Mouse (Mus musculus): Measurements from ENCODE around the gene 4921517D22Rik. TPM values are rescaled to one million over a fixed set of nuclear protein-coding genes. Genes with fewer than 3 reads are reported as not detected.

4921517D22Rik gene
- polyA plus RNA-seq, 1 experiment, result not detected

- no peak overlapping the region for H3K27ac ChIP-seq (ENCODE audit: insufficient read depth, low read length)
- H3K4me3 ChIP-seq (ENCODE audit: insufficient read depth, low read length), result no peak overlapping the region
- TF ChIP-seq POLR2A (IDR thresholded peaks at IDR 0.05; ENCODE audit: low read depth, low read length) (no peak), CTCF (IDR thresholded peaks at IDR 0.05; ENCODE audit: borderline replicate concordance, insufficient read depth, low read length) (no peak)
- H3K4me1 ChIP-seq (ENCODE audit: control insufficient read depth, insufficient read depth, low read length), result no peaks in the 10 kb centered on the region
Measured at GRCm38 (mm10) chr13:59667763-59668162, 26.1 kb downstream of the 4921517D22Rik start.

- Histone ChIP-seq H3K27ac (ENCODE audit: insufficient read depth, low read length) (no peak overlapping the region), H3K4me3 (ENCODE audit: insufficient read depth, low read length) (no peak overlapping the region), H3K4me1 (ENCODE audit: control insufficient read depth, insufficient read depth, low read length) (no peaks in the 10 kb centered on the region)
- TF ChIP-seq POLR2A (IDR thresholded peaks at IDR 0.05; ENCODE audit: low read depth, low read length) (no peak), CTCF (IDR thresholded peaks at IDR 0.05; ENCODE audit: borderline replicate concordance, insufficient read depth, low read length) (no peak)
Measured at GRCm38 (mm10) chr13:59663939-59664712, 29.8 kb downstream of the 4921517D22Rik start.

GRCm38 (mm10) chr13:59661966-59662365, 31.9 kb downstream of the 4921517D22Rik start:
- TF ChIP-seq POLR2A (IDR thresholded peaks at IDR 0.05; ENCODE audit: low read depth, low read length) (no peak), CTCF (IDR thresholded peaks at IDR 0.05; ENCODE audit: borderline replicate concordance, insufficient read depth, low read length) (no peak)
- Histone ChIP-seq H3K27ac (ENCODE audit: insufficient read depth, low read length) (no peak overlapping the region), H3K4me1 (ENCODE audit: control insufficient read depth, insufficient read depth, low read length) (no peaks in the 10 kb centered on the region), H3K4me3 (ENCODE audit: insufficient read depth, low read length) (no peak overlapping the region)

- 0 out of 2 replicates have a peak, but pooled peaks cover 3% of the 10 kb centered on the region for H3K4me1 ChIP-seq (ENCODE audit: control insufficient read depth, insufficient read depth, low read length)
- no peak for TF ChIP-seq CTCF (IDR thresholded peaks at IDR 0.05; ENCODE audit: borderline replicate concordance, insufficient read depth, low read length)
- TF ChIP-seq POLR2A (IDR thresholded peaks at IDR 0.05; ENCODE audit: low read depth, low read length), result no peak
- no peak overlapping the region for H3K4me3 ChIP-seq (ENCODE audit: insufficient read depth, low read length)
Measured at GRCm38 (mm10) chr13:59661387-59661786, 32.5 kb downstream of the 4921517D22Rik start.

GRCm38 (mm10) chr13:59660371-59660770, 33.5 kb downstream of the 4921517D22Rik start:
- no peak overlapping the region for H3K27ac ChIP-seq (ENCODE audit: insufficient read depth, low read length)
- H3K4me1 ChIP-seq (ENCODE audit: control insufficient read depth, insufficient read depth, low read length), result 0 out of 2 replicates have a peak, but pooled peaks cover 6% of the 10 kb centered on the region
- TF ChIP-seq CTCF (IDR thresholded peaks at IDR 0.05; ENCODE audit: borderline replicate concordance, insufficient read depth, low read length), result no peak
- TF ChIP-seq POLR2A (IDR thresholded peaks at IDR 0.05; ENCODE audit: low read depth, low read length), result no peak
- H3K4me3 ChIP-seq (ENCODE audit: insufficient read depth, low read length), result no peak overlapping the region

More at GRCm38 (mm10) chr13:59661387-59661786, 32.5 kb downstream of the 4921517D22Rik start:
- no peak overlapping the region for H3K27ac ChIP-seq (ENCODE audit: insufficient read depth, low read length)

- Histone ChIP-seq H3K27ac (ENCODE audit: insufficient read depth, low read length) (no peak overlapping the region), H3K4me1 (ENCODE audit: control insufficient read depth, insufficient read depth, low read length) (0 out of 2 replicates have a peak, but pooled peaks cover 6% of the 10 kb centered on the region), H3K4me3 (ENCODE audit: insufficient read depth, low read length) (no peak overlapping the region)
- TF ChIP-seq POLR2A (IDR thresholded peaks at IDR 0.05; ENCODE audit: low read depth, low read length) (no peak), CTCF (IDR thresholded peaks at IDR 0.05; ENCODE audit: borderline replicate concordance, insufficient read depth, low read length) (no peak)
Measured at GRCm38 (mm10) chr13:59657781-59658180, 36.1 kb downstream of the 4921517D22Rik start.

GRCm38 (mm10) chr13:59656975-59657388, 36.9 kb downstream of the 4921517D22Rik start:
- H3K27ac ChIP-seq (ENCODE audit: insufficient read depth, low read length), result no peak overlapping the region
- no peak overlapping the region for H3K4me3 ChIP-seq (ENCODE audit: insufficient read depth, low read length)
- H3K4me1 ChIP-seq (ENCODE audit: control insufficient read depth, insufficient read depth, low read length), result 0 out of 2 replicates have a peak, but pooled peaks cover 6% of the 10 kb centered on the region
- no peak for TF ChIP-seq POLR2A (IDR thresholded peaks at IDR 0.05; ENCODE audit: low read depth, low read length)
- no peak for TF ChIP-seq CTCF (IDR thresholded peaks at IDR 0.05; ENCODE audit: borderline replicate concordance, insufficient read depth, low read length)

- TF ChIP-seq POLR2A (IDR thresholded peaks at IDR 0.05; ENCODE audit: low read depth, low read length), result no peak
- TF ChIP-seq CTCF (IDR thresholded peaks at IDR 0.05; ENCODE audit: borderline replicate concordance, insufficient read depth, low read length), result no peak
- H3K4me3 ChIP-seq (ENCODE audit: insufficient read depth, low read length), result no peak overlapping the region
- 0 out of 2 replicates have a peak, but pooled peaks cover 6% of the 10 kb centered on the region for H3K4me1 ChIP-seq (ENCODE audit: control insufficient read depth, insufficient read depth, low read length)
- 0 out of 2 replicates have a peak overlapping the region, but pooled peaks have one; percentile 9 for H3K27ac ChIP-seq (ENCODE audit: insufficient read depth, low read length)
Measured at GRCm38 (mm10) chr13:59656316-59656832, 37.5 kb downstream of the 4921517D22Rik start.

- H3K4me3 ChIP-seq (ENCODE audit: insufficient read depth, low read length), result no peak overlapping the region
- H3K27ac ChIP-seq (ENCODE audit: insufficient read depth, low read length), result no peak overlapping the region
- 0 out of 2 replicates have a peak, but pooled peaks cover 6% of the 10 kb centered on the region for H3K4me1 ChIP-seq (ENCODE audit: control insufficient read depth, insufficient read depth, low read length)
- no peak for TF ChIP-seq CTCF (IDR thresholded peaks at IDR 0.05; ENCODE audit: borderline replicate concordance, insufficient read depth, low read length)
- TF ChIP-seq POLR2A (IDR thresholded peaks at IDR 0.05; ENCODE audit: low read depth, low read length), result no peak
Measured at GRCm38 (mm10) chr13:59655718-59656315, 38.1 kb downstream of the 4921517D22Rik start.

Measured in embryonic fibroblast, embryonic 13.5 days (primary cell).